Mouse (Mus musculus) B cell, adult 2 months (primary cell): ENCODE measurements around the gene Kcne1.
A peak's percentile ranks its signal among the peaks of the same experiment; 100 is the strongest.

Experiments
- DNase-seq, 2 experiments: peaks; one replicate each; pipeline ENCODE4 v3.0.0; 2022

Kcne1 gene

GRCm38 (mm10) chr16:92302506-92302905 is 56.8 kb downstream of the Kcne1 start:
- DNase-seq: no peak

DNA sequence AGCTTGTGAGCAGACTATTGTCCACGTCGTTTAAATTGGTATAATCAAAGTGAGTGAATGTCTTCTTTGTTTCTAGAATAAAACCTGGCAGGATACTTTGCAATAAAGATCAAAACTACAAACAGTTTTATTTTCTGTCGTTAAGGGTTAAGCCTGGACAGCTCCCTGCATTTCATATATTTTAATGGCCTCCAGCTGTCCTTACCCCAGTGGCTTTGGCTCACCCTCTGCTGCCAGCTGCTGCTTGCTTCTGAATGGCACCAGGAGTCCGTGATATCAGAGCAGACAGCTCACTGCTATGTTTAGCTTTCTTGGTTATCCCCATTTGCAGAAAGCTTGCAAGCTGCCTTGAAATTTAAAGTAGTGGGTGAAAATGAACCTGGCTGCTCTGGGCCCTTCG is 57.3 kb downstream of the Kcne1 start:
- no peak for DNase-seq

DNA sequence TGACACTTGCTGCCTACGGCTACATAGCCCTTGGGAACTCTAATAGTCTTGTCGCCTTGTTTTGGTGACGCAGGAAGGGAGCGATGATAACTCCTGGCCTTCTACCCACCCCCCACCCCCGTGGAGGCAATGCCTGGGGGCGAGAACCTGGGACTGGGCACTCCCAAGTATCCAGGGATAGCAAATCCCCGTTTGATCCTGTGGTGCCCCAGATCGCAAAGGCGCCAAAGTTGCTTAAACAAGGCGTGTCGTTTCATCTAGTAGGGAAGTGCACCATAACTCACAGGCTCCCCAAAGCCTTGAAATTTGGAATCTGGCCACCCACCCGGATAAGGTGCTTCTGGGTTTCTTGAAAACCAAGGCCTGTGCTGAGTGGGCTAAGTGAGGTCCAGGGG is 57.9 kb downstream of the Kcne1 start:
- no peak for DNase-seq

GRCm38 (mm10) chr16:92300649-92301411 is 58.4 kb downstream of the Kcne1 start, which contains the start of gene Smim11:
Smim11 (plus strand) TSS chr16:92301286.
- DNase-seq: peak; percentile 92
